ENCODE assay signal across 16 mouse cellular contexts in genomic region chr13:75833499-75833898, GRCm38 (mm10). TPM values are rescaled to one million over a fixed set of nuclear protein-coding genes. Genes with fewer than 3 reads are reported as not detected.
DNase-seq lines count a peak whose midpoint lies in the region; ATAC-seq and TF ChIP-seq lines count a peak whose summit lies in the region.
"Had no signal": no experiment of that assay in that cellular context is flagged by ENCODE, and none has a peak within 500 bp of the region (broad histone marks: within the 10 kb centered on the region; RNA-seq: fewer than 3 reads in every experiment).

No protein-coding gene starts in this region.

- no peaks in the 10 kb centered on the region for H3K27me3 ChIP-seq in forebrain, embryonic 16.5 days (replicated peaks; ENCODE audit: control insufficient read depth, insufficient read depth, low read length)
- no peaks in the 10 kb centered on the region for H3K27me3 ChIP-seq in forebrain, embryonic 10.5 days (ENCODE audit: poor library complexity, severe bottlenecking)
- no peaks in the 10 kb centered on the region for H3K27me3 ChIP-seq in lung, embryonic 14.5 days (ENCODE audit: insufficient read depth, low read length)
- H3K27me3 ChIP-seq: heart, embryonic 15.5 days; limb, embryonic 15.5 days; megakaryocyte, embryonic 14.5 days had no signal

- H3K4me1 ChIP-seq in forebrain, embryonic 16.5 days (replicated peaks; ENCODE audit: control insufficient read depth, insufficient read depth, low read length): no peaks in the 10 kb centered on the region
- no peaks in the 10 kb centered on the region for H3K4me1 ChIP-seq in forebrain, embryonic 10.5 days
- no peaks in the 10 kb centered on the region for H3K4me1 ChIP-seq in lung, embryonic 14.5 days (ENCODE audit: insufficient read depth)
- H3K4me1 ChIP-seq: limb, embryonic 15.5 days had no signal

- no peak overlapping the region for H3K9ac ChIP-seq in forebrain, embryonic 16.5 days (replicated peaks; ENCODE audit: low read depth, low read length)
- no peak overlapping the region for H3K9ac ChIP-seq in lung, embryonic 14.5 days
- H3K9ac ChIP-seq: heart, embryonic 15.5 days; limb, embryonic 15.5 days had no signal

- no peaks in the 10 kb centered on the region for H3K9me3 ChIP-seq in forebrain, embryonic 16.5 days (ENCODE audit: control insufficient read depth, low read length)
- no peaks in the 10 kb centered on the region for H3K9me3 ChIP-seq in forebrain, embryonic 10.5 days
- H3K9me3 ChIP-seq in lung, embryonic 14.5 days (ENCODE audit: low read depth, low read length): no peaks in the 10 kb centered on the region
- H3K9me3 ChIP-seq: heart, embryonic 15.5 days; limb, embryonic 15.5 days; megakaryocyte, embryonic 14.5 days had no signal

- H3K4me2 ChIP-seq in forebrain, embryonic 16.5 days (ENCODE audit: low read length): no peak overlapping the region
- H3K4me2 ChIP-seq in lung, embryonic 14.5 days: no peak overlapping the region
- H3K4me2 ChIP-seq: heart, embryonic 15.5 days; limb, embryonic 15.5 days had no signal

- no peak for DNase-seq in forebrain, embryonic 10.5 days (ENCODE audit: extremely low spot score, low spot score)
- DNase-seq in lung, embryonic 14.5 days: peak; percentile 91
- no peak for DNase-seq in lung, postnatal 36 days
- DNase-seq in NIH3T3 (ENCODE audit: low read depth): peak; percentile 88
- peak; percentile 83 for DNase-seq in kidney, postnatal 10 days
- no peak for DNase-seq in urinary bladder, adult 18-20 months (ENCODE audit: low spot score in 2 of 2)
- DNase-seq: adrenal gland, postnatal 14 days; cerebellum, adult 11 months; embryo, embryonic 11 days; gastrocnemius, postnatal 25 days; thymus, postnatal 4 days had no signal

- ATAC-seq in forebrain, embryonic 16.5 days: peak; percentile 78
- ATAC-seq in lung, embryonic 14.5 days (ENCODE audit: insufficient read depth): peak; percentile 61
- ATAC-seq in megakaryocyte progenitor cell, adult 5-6 weeks (replicated peaks; ENCODE audit: poor library complexity): no peak

- no peak overlapping the region for H3K27ac ChIP-seq in forebrain, embryonic 16.5 days (ENCODE audit: low read length)
- no peak overlapping the region for H3K27ac ChIP-seq in forebrain, embryonic 10.5 days
- H3K27ac ChIP-seq in lung, embryonic 14.5 days (ENCODE audit: low read depth): no peak overlapping the region
- H3K27ac ChIP-seq: heart, embryonic 15.5 days; limb, embryonic 15.5 days had no signal

- no peak for TF ChIP-seq CTCF in lung, embryonic 14.5 days (IDR thresholded peaks at IDR 0.05; ENCODE audit: low read depth)

- no peaks in the 10 kb centered on the region for H3K36me3 ChIP-seq in forebrain, embryonic 16.5 days (ENCODE audit: control insufficient read depth, insufficient read depth)
- H3K36me3 ChIP-seq in forebrain, embryonic 10.5 days (replicated peaks): no peaks in the 10 kb centered on the region
- no peaks in the 10 kb centered on the region for H3K36me3 ChIP-seq in lung, embryonic 14.5 days (ENCODE audit: insufficient read depth)
- H3K36me3 ChIP-seq: heart, embryonic 15.5 days; limb, embryonic 15.5 days had no signal

- H3K4me3 ChIP-seq in forebrain, embryonic 16.5 days (replicated peaks; ENCODE audit: low read length): no peak overlapping the region
- no peak overlapping the region for H3K4me3 ChIP-seq in forebrain, embryonic 10.5 days
- no peak overlapping the region for H3K4me3 ChIP-seq in lung, embryonic 14.5 days (ENCODE audit: low read depth, low read length)
- H3K4me3 ChIP-seq: heart, embryonic 15.5 days; limb, embryonic 15.5 days; megakaryocyte, embryonic 14.5 days had no signal

RNA-seq across cellular contexts. Expression of gene Glrx, which starts 6.2 kb away (rescaled TPM):
- polyA plus RNA-seq in forebrain, embryonic 16.5 days (2015; fragmentation: Nextera tagmentation; extraction: Ambion mirVana): 30.4 and 32.2 TPM in 2 replicates
- 20.6 and 23.5 TPM in 2 replicates for polyA plus RNA-seq in forebrain, embryonic 10.5 days (2016; fragmentation: Nextera tagmentation; extraction: Ambion mirVana)
- 35.9 and 43.8 TPM in 2 replicates for polyA plus RNA-seq in lung, embryonic 14.5 days (2014; fragmentation: Nextera tagmentation; extraction: Ambion mirVana)
- total RNA-seq in megakaryocyte progenitor cell, adult 5-6 weeks (2015): 225 and 237 TPM in 2 replicates
- 116 and 123 TPM in 2 replicates for total RNA-seq in megakaryocyte progenitor cell, adult 5-6 weeks (2017)

Comparison
In these comparisons a context has a peak if more than half of its experiments do, and no peak if none do; other contexts are left out.
1. DNase-seq: peak in lung, embryonic 14.5 days (single experiment), NIH3T3 (single experiment) and kidney, postnatal 10 days (single experiment); none in forebrain, embryonic 10.5 days (single experiment), lung, postnatal 36 days (single experiment) and urinary bladder, adult 18-20 months (0 of 2).